Mouse (Mus musculus) hindbrain, embryonic 14.5 days (tissue): ENCODE results near the gene Tcf3. TPM values are rescaled to one million over a fixed set of nuclear protein-coding genes. Genes with fewer than 3 reads are reported as not detected.

Experiments
- ATAC-seq: fragments of 200-750 bp; cut with Nextera tagmentation; 2 replicates; pipeline ENCODE4 v1.8.0; 2017; ENCODE audit warnings: moderate number of reproducible peaks, mild to moderate bottlenecking, moderate TSS enrichment, moderate library complexity; ENCODE audit not compliant: low FRiP score
- DNase-seq: peaks from one replicate; pipeline ENCODE4 v3.0.0-alpha.2; 2015; ENCODE audit warnings: low spot score
- H3K27ac ChIP-seq: fragments of 300-500 bp; sonication (generic); 2 replicates; pipeline ENCODE4 v1.5.1; 2014; ENCODE audit warnings: mild to moderate bottlenecking, moderate library complexity
- H3K27me3 ChIP-seq: fragments of 300-500 bp; sonication (generic); 2 replicates; pipeline ENCODE4 v1.6.1; 2014; ENCODE audit warnings: mild to moderate bottlenecking, low read length, mixed read lengths; ENCODE audit not compliant: control insufficient read depth, insufficient read depth
- H3K36me3 ChIP-seq: fragments of 300-500 bp; sonication (generic); replicated peaks from 2 replicates; pipeline ENCODE4 v1.6.1; 2014; ENCODE audit not compliant: control insufficient read depth, insufficient read depth
- H3K4me1 ChIP-seq: fragments of 300-500 bp; sonication (generic); replicated peaks from 2 replicates; pipeline ENCODE4 v1.6.1; 2014; ENCODE audit warnings: antibody characterized with exemption, low read length, mixed read lengths; ENCODE audit not compliant: control insufficient read depth, insufficient read depth
- H3K4me2 ChIP-seq: fragments of 300-500 bp; sonication (generic); replicated peaks from 2 replicates; pipeline ENCODE4 v1.6.1; 2014; ENCODE audit warnings: mild to moderate bottlenecking, moderate library complexity
- H3K4me3 ChIP-seq: fragments of 300-500 bp; sonication (generic); replicated peaks from 2 replicates; pipeline ENCODE4 v1.5.1; 2014; ENCODE audit warnings: mild to moderate bottlenecking, low read length
- H3K9ac ChIP-seq: fragments of 300-500 bp; sonication (generic); 2 replicates; pipeline ENCODE4 v1.6.1; 2014
- H3K9me3 ChIP-seq: fragments of 300-500 bp; sonication (generic); 2 replicates; pipeline ENCODE4 v1.6.1; 2016; ENCODE audit warnings: low read length; ENCODE audit not compliant: control insufficient read depth
- WGBS: fragments of 180-500 bp; shearing (Covaris S2); extraction: QIAGEN DNeasy Blood & Tissue Kit; methylation state at CpG from one replicate; pipeline ENCODE4 v1.1.7; 2014; 5-methylcytosine and 5-hydroxymethylcytosine counted together
- polyA plus RNA-seq: library from polyadenylated mRNA; unstranded; fragments of >200 nt; fragmentation: Nextera tagmentation; extraction: Ambion mirVana; gene quantifications from 2 replicates; pipeline ENCODE4 v1.2.1, GENCODE M21; 2014

Gene Tcf3
- 41.3 and 46.5 TPM in 2 replicates for polyA plus RNA-seq

- no peaks in the 10 kb centered on the region for H3K27me3 ChIP-seq
- DNase-seq (peak; percentile 98), ATAC-seq (peak; percentile 95)
- peak within 1 kb of the TSS; percentile 92 for H3K4me3 ChIP-seq
- peak within 1 kb of the TSS; percentile 62 for H3K4me2 ChIP-seq
- WGBS: under 1% methylated on average over 43 of the region's 61 CpGs
- H3K4me1 ChIP-seq: peaks cover 21% of the 10 kb centered on the region
- no peaks in the 10 kb centered on the region for H3K9me3 ChIP-seq
- H3K27ac ChIP-seq: peak within 1 kb of the TSS; percentile 93
- peak within 1 kb of the TSS; percentile 92 for H3K9ac ChIP-seq
- peaks cover 24% of the 10 kb centered on the region for H3K36me3 ChIP-seq
Measured at GRCm38 (mm10) chr10:80433513-80434232, at the start of gene Tcf3. Gene Tcf3 (minus strand): TSS chr10:80433647.

GRCm38 (mm10) chr10:80481002-80481401, 47.6 kb upstream of the Tcf3 start:
- H3K4me3 ChIP-seq: no peak overlapping the region
- no peak overlapping the region for H3K4me2 ChIP-seq
- H3K4me1 ChIP-seq: peaks cover 1% of the 10 kb centered on the region; the same call in 1 of the 2 replicates
- ATAC-seq (no peak), DNase-seq (no peak)
- 17% methylated on average over 5 of the region's 5 CpGs for WGBS
- H3K9me3 ChIP-seq: no peaks in the 10 kb centered on the region
- no peak overlapping the region for H3K9ac ChIP-seq
- no peak overlapping the region for H3K27ac ChIP-seq
- no peaks in the 10 kb centered on the region for H3K36me3 ChIP-seq
- peaks cover 36% of the 10 kb centered on the region for H3K27me3 ChIP-seq

- no peak overlapping the region for H3K9ac ChIP-seq
- H3K36me3 ChIP-seq: no peaks in the 10 kb centered on the region
- H3K27ac ChIP-seq: no peak overlapping the region
- H3K4me2 ChIP-seq: no peak overlapping the region
- no peak overlapping the region for H3K4me3 ChIP-seq
- 81% methylated on average over 5 of the region's 5 CpGs for WGBS
- no peaks in the 10 kb centered on the region for H3K9me3 ChIP-seq
- ATAC-seq (no peak), DNase-seq (no peak)
- peaks cover 19% of the 10 kb centered on the region for H3K27me3 ChIP-seq
- peaks cover 12% of the 10 kb centered on the region for H3K4me1 ChIP-seq
Measured at GRCm38 (mm10) chr10:80478531-80478930, 45.1 kb upstream of the Tcf3 start.

GRCm38 (mm10) chr10:80475290-80475959, 42.0 kb upstream of the Tcf3 start:
- H3K27me3 ChIP-seq: peaks cover 19% of the 10 kb centered on the region; the same call in 1 of the 2 replicates
- under 1% methylated on average over 56 of the region's 58 CpGs for WGBS

GRCm38 (mm10) chr10:80465066-80465465, 31.6 kb upstream of the Tcf3 start:
- WGBS: 69% methylated on average over 5 of the region's 5 CpGs
- Histone ChIP-seq H3K27ac (no peak overlapping the region), H3K4me2 (no peak overlapping the region), H3K4me1 (no peaks in the 10 kb centered on the region; the same call in 1 of the 2 replicates), H3K27me3 (no peaks in the 10 kb centered on the region), H3K36me3 (no peaks in the 10 kb centered on the region), H3K4me3 (no peak overlapping the region), H3K9ac (no peak overlapping the region), H3K9me3 (no peaks in the 10 kb centered on the region)
- ATAC-seq: no peak
- no peak for DNase-seq

More at GRCm38 (mm10) chr10:80475290-80475959, 42.0 kb upstream of the Tcf3 start:
- Histone ChIP-seq H3K36me3 (no peaks in the 10 kb centered on the region), H3K4me2 (peak overlapping the region; percentile 75), H3K4me3 (peak overlapping the region; percentile 57), H3K9ac (peak overlapping the region; percentile 68), H3K27ac (peak overlapping the region; percentile 86), H3K9me3 (no peaks in the 10 kb centered on the region), H3K4me1 (peaks cover 12% of the 10 kb centered on the region)
- peak; percentile 89 for ATAC-seq
- peak; percentile 92 for DNase-seq

- Histone ChIP-seq H3K27ac (no peak overlapping the region), H3K4me3 (no peak overlapping the region), H3K4me2 (peak overlapping the region; percentile 36), H3K4me1 (no peaks in the 10 kb centered on the region; the same call in 1 of the 2 replicates), H3K9me3 (no peaks in the 10 kb centered on the region), H3K36me3 (no peaks in the 10 kb centered on the region), H3K9ac (no peak overlapping the region), H3K27me3 (no peaks in the 10 kb centered on the region)
- 4% methylated on average over 19 of the region's 19 CpGs for WGBS
- DNase-seq: no peak
- no peak for ATAC-seq
Measured at GRCm38 (mm10) chr10:80464381-80465035, 31.1 kb upstream of the Tcf3 start.

GRCm38 (mm10) chr10:80461346-80461745, 27.9 kb upstream of the Tcf3 start:
- Histone ChIP-seq H3K27ac (no peak overlapping the region), H3K36me3 (no peaks in the 10 kb centered on the region), H3K9ac (no peak overlapping the region), H3K4me3 (no peak overlapping the region), H3K4me1 (no peaks in the 10 kb centered on the region; the same call in 1 of the 2 replicates), H3K9me3 (no peaks in the 10 kb centered on the region), H3K27me3 (no peaks in the 10 kb centered on the region), H3K4me2 (no peak overlapping the region)
- DNase-seq: no peak
- 81% methylated on average over 7 of the region's 7 CpGs for WGBS
- ATAC-seq: no peak

- Histone ChIP-seq H3K27me3 (no peaks in the 10 kb centered on the region), H3K27ac (no peak overlapping the region), H3K4me3 (no peak overlapping the region), H3K9ac (no peak overlapping the region), H3K9me3 (no peaks in the 10 kb centered on the region), H3K4me2 (no peak overlapping the region), H3K4me1 (no peaks in the 10 kb centered on the region; the same call in 1 of the 2 replicates), H3K36me3 (no peaks in the 10 kb centered on the region)
- 67% methylated on average over 4 of the region's 4 CpGs for WGBS
- ATAC-seq: no peak
- DNase-seq: no peak
Measured at GRCm38 (mm10) chr10:80460324-80460723, 26.9 kb upstream of the Tcf3 start.

- DNase-seq: no peak
- H3K4me2 ChIP-seq: no peak overlapping the region
- no peak overlapping the region for H3K27ac ChIP-seq
- H3K9me3 ChIP-seq: no peaks in the 10 kb centered on the region
- no peaks in the 10 kb centered on the region for H3K27me3 ChIP-seq
- H3K36me3 ChIP-seq: no peaks in the 10 kb centered on the region
- 88% methylated on average over 11 of the region's 11 CpGs for WGBS
- no peak overlapping the region for H3K9ac ChIP-seq
- no peaks in the 10 kb centered on the region; the same call in 1 of the 2 replicates for H3K4me1 ChIP-seq
- ATAC-seq: no peak
- H3K4me3 ChIP-seq: no peak overlapping the region
Measured at GRCm38 (mm10) chr10:80459671-80460070, 26.2 kb upstream of the Tcf3 start.
